Mouse (Mus musculus) embryonic facial prominence, embryonic 11.5 days (tissue): Measurements from ENCODE around the gene Naaladl2. TPM values are rescaled to one million over a fixed set of nuclear protein-coding genes. Genes with fewer than 3 reads are reported as not detected.

Source experiments
- ATAC-seq: fragments of 200-750 bp; cut with Nextera tagmentation; replicated peaks from 2 replicates; pipeline ENCODE4 v1.8.0; 2017; ENCODE audit warnings: low read depth; ENCODE audit not compliant: insufficient number of reproducible peaks, low FRiP score, low TSS enrichment
- DNase-seq: peaks from one replicate; pipeline ENCODE4 v3.0.0-alpha.2; 2015; ENCODE audit warnings: low spot score
- H3K27ac ChIP-seq: fragments of 300-500 bp; sonication (generic); replicated peaks from 2 replicates; pipeline ENCODE4 v1.5.1; 2014; ENCODE audit warnings: mild to moderate bottlenecking, low read depth, low read length, control low read depth
- H3K27me3 ChIP-seq: fragments of 300-500 bp; sonication (generic); 2 replicates; pipeline ENCODE4 v1.6.1; 2014; ENCODE audit warnings: mild to moderate bottlenecking, low read length, moderate library complexity, mixed read lengths; ENCODE audit not compliant: control insufficient read depth, insufficient read depth
- H3K36me3 ChIP-seq: fragments of 300-500 bp; sonication (generic); replicated peaks from 2 replicates; pipeline ENCODE4 v1.6.1; 2014; ENCODE audit warnings: low read depth, mild to moderate bottlenecking, low read length, moderate library complexity, mixed read lengths; ENCODE audit not compliant: control insufficient read depth, insufficient read depth
- H3K4me1 ChIP-seq: fragments of 300-500 bp; sonication (generic); 2 replicates; pipeline ENCODE4 v1.6.1; 2014; ENCODE audit warnings: low read length, mixed read lengths; ENCODE audit not compliant: control insufficient read depth, insufficient read depth
- H3K4me2 ChIP-seq: fragments of 300-500 bp; sonication (generic); 2 replicates; pipeline ENCODE4 v1.6.1; 2014; ENCODE audit warnings: low read depth, mild to moderate bottlenecking, control low read depth, low read length, moderate library complexity
- H3K4me3 ChIP-seq: fragments of 300-500 bp; sonication (generic); 2 replicates; pipeline ENCODE4 v1.5.1; 2014; ENCODE audit warnings: low read depth, low read length, control low read depth
- H3K9ac ChIP-seq: fragments of 300-500 bp; sonication (generic); replicated peaks from 2 replicates; pipeline ENCODE4 v1.6.1; 2014; ENCODE audit warnings: mild to moderate bottlenecking, control low read depth, low read length
- H3K9me3 ChIP-seq: fragments of 300-500 bp; sonication (generic); replicated peaks from 2 replicates; pipeline ENCODE4 v1.6.1; 2016; ENCODE audit warnings: mild to moderate bottlenecking, low read length, inconsistent platforms, mixed read lengths; ENCODE audit not compliant: control insufficient read depth
- WGBS: fragments of 180-500 bp; shearing (Covaris S2); extraction: QIAGEN DNeasy Blood & Tissue Kit; methylation state at CpG from one replicate; pipeline ENCODE4 v1.1.7; 2014; 5-methylcytosine and 5-hydroxymethylcytosine counted together
- polyA plus RNA-seq: library from polyadenylated mRNA; unstranded; fragments of >200 nt; fragmentation: Nextera tagmentation; extraction: Ambion mirVana; gene quantifications from 2 replicates; pipeline ENCODE4 v1.2.1, GENCODE M21; 2014

Gene Naaladl2
- polyA plus RNA-seq, 1 experiment from 2014 or later, result 0.49 TPM

DNA sequence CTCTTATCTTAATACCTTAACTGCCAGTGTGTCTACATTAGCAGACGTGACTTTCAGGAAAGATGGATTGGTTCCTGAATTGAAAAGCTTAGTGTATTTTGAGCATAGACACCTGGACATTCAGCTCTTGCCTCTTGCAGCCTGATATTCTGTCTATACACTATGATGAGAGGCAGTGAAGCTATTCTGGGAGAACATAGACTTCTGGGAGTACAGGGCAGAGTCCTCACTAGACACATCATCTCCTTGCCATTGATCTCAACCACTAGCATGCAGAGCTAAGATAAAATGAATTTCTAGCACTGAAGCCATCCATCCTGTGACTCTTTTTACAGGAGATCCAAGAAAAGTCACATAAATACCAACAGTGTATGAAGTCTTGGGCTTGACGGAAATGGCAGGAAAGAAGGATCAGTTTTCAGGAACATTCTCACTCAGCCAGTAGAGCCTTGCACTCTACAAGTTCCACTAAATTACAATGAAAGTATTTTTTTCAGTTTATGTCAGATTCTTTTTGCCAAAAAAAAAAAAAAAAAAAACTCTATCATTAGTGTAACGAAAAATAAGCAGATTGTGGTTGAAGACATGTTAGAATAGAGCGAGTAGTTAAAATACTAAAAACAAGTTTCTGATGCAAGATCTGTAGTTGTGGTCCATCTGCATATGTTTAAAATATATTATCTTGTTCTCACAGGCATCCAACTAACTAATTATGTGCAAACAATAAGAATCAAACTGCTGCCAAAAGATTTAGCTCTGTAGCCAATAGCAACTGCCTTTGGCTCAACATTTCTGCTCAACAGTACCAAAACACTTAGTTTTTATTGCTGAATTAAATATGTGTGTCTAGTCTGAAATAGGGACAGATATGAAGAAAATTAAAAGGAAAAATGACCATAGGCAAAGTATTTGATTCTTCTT is 1171.1 kb downstream of the Naaladl2 start:
- H3K4me2 ChIP-seq, result no peak overlapping the region
- no peaks in the 10 kb centered on the region for H3K27me3 ChIP-seq
- H3K9me3 ChIP-seq, result no peaks in the 10 kb centered on the region
- no peaks in the 10 kb centered on the region for H3K4me1 ChIP-seq
- no peak overlapping the region for H3K4me3 ChIP-seq
- H3K36me3 ChIP-seq, result no peaks in the 10 kb centered on the region
- no peak overlapping the region for H3K9ac ChIP-seq
- ATAC-seq (no peak), DNase-seq (no peak)
- no peak overlapping the region for H3K27ac ChIP-seq
- WGBS, result 85% methylated on average over 4 of the region's 4 CpGs

DNA sequence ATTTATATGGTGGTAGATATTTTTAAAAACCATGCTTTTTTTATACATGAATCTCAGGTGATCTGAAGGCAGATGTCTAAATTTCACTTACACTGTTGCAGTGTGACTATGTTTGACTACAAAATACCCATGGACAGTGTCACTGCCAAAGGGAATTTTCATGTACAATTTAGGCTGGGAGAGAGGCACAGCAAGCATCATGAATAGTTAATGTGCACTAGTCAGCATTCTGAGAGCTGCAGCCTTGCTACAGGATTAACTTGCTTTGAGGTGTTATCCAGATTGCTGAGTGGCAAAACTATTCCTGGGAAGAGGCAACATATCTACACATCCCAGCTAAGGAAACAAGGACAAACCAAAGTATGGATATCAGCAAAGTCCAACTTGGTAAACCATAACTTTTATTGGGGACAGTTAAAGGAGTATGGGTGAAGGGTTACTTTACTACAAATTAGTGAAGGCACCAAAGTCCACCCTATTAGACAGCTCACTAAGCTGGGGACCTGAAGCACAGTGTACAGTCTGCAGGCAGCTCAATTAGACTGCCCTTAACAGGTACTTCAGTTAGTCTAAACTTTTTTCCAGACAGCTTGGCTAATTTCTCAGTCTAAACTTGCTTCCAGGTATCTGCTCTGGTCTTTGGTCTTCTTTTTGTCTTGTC is 1181.0 kb downstream of the Naaladl2 start:
- Histone ChIP-seq H3K36me3 (no peaks in the 10 kb centered on the region), H3K9me3 (no peaks in the 10 kb centered on the region), H3K27me3 (no peaks in the 10 kb centered on the region), H3K4me2 (no peak overlapping the region), H3K4me1 (no peaks in the 10 kb centered on the region), H3K9ac (no peak overlapping the region), H3K27ac (no peak overlapping the region), H3K4me3 (no peak overlapping the region)
- ATAC-seq (no peak), DNase-seq (no peak)

DNA sequence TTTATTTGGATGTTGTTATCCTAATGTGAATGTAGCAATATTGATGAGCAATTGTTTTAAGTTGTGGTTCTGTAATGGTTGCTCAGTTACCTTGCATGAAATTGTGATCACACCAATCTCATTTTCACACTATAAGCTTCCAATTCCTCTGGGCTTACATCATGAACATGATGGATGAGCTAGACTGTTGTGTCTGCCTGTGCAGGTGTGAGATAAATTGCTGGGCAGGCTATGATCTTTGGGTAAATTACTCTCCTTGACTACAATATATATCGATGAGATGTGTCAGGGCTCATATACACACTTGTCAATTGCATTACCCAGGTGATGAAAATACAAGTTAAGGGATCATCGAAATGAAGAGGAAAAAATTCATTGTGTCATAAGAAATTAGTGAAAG is 1197.9 kb downstream of the Naaladl2 start:
- ATAC-seq (no peak), DNase-seq (no peak)
- no peaks in the 10 kb centered on the region for H3K36me3 ChIP-seq
- H3K27ac ChIP-seq, result no peak overlapping the region
- no peak overlapping the region for H3K4me3 ChIP-seq
- 79% methylated on average over 2 of the region's 2 CpGs for WGBS
- H3K9ac ChIP-seq, result no peak overlapping the region
- H3K27me3 ChIP-seq, result no peaks in the 10 kb centered on the region
- H3K4me1 ChIP-seq, result no peaks in the 10 kb centered on the region
- no peak overlapping the region for H3K4me2 ChIP-seq
- no peaks in the 10 kb centered on the region for H3K9me3 ChIP-seq

DNA sequence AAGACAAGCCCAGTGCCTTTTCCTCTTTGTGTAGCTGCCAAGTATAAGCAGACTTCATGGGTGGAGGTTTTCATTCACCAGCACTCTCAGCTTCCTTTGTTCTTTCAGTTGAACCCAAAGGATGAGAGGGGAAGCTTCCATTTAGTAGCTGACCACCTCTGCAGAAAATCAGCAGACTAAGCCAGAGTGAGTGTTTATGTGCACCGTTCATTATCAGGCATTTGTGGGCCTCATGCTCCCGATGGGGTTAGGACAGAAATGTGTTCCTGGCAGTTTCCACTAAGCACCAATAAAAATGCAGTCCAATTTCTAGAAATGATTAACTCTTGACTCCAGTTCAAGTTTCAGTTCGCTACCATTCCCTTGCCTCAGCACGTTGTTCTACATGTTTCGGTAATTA is 1206.8 kb downstream of the Naaladl2 start:
- Histone ChIP-seq H3K9me3 (no peaks in the 10 kb centered on the region), H3K27me3 (no peaks in the 10 kb centered on the region), H3K36me3 (no peaks in the 10 kb centered on the region), H3K4me3 (no peak overlapping the region), H3K4me1 (no peaks in the 10 kb centered on the region), H3K4me2 (no peak overlapping the region), H3K9ac (no peak overlapping the region), H3K27ac (no peak overlapping the region)
- ATAC-seq (no peak), DNase-seq (no peak)
- 72% methylated on average over 5 of the region's 5 CpGs for WGBS

DNA sequence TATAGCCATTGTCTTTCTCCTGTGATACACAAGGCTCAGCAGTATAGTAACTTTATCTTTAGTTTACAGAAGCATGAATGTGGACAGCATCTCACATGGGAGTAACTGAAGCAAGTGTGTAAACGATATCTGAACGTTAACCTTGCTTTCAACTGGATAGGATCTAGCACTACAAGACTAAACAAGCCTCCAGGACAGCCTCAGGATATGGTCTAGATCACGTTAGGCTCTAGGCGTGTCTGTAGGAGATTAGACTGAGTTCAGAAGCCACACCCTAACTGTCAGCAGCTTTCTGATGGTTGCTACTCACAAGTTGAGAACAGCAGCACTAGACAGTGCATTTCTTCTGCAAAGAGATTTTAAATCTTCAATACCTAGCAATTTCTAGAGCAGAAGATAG is 1216.0 kb downstream of the Naaladl2 start:
- no peak overlapping the region for H3K27ac ChIP-seq
- no peaks in the 10 kb centered on the region for H3K4me1 ChIP-seq
- no peaks in the 10 kb centered on the region for H3K9me3 ChIP-seq
- H3K9ac ChIP-seq, result no peak overlapping the region
- no peaks in the 10 kb centered on the region for H3K27me3 ChIP-seq
- no peak overlapping the region for H3K4me3 ChIP-seq
- no peaks in the 10 kb centered on the region for H3K36me3 ChIP-seq
- WGBS, result 75% methylated on average over 4 of the region's 4 CpGs
- ATAC-seq, result no peak
- DNase-seq, result no peak
- no peak overlapping the region for H3K4me2 ChIP-seq

DNA sequence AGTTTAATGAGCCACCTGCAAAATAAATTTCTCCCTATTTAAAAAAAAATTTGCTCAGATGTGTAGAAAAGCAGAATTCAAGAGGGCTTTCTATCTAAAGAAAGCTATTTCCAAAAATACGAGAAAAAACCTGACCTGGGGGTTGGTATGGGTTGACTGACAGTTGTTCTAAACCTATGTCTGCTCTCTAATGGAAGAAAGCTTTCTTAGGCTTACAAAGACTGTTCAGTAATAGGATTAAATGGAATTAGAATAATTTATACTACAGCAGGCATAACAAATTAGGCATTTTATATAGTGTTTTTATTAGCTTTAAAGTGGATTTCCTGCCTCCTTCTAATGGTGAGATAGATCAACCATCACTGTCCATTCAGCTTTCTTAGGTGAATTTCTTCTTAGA is 1236.4 kb downstream of the Naaladl2 start:
- ATAC-seq (no peak), DNase-seq (no peak)
- no peak overlapping the region for H3K4me2 ChIP-seq
- H3K4me3 ChIP-seq, result no peak overlapping the region
- no peaks in the 10 kb centered on the region for H3K4me1 ChIP-seq
- no peaks in the 10 kb centered on the region for H3K36me3 ChIP-seq
- H3K9me3 ChIP-seq, result no peaks in the 10 kb centered on the region
- H3K27me3 ChIP-seq, result no peaks in the 10 kb centered on the region
- WGBS, result 51% methylated on average over 1 of the region's 1 CpGs
- H3K27ac ChIP-seq, result no peak overlapping the region
- H3K9ac ChIP-seq, result no peak overlapping the region

DNA sequence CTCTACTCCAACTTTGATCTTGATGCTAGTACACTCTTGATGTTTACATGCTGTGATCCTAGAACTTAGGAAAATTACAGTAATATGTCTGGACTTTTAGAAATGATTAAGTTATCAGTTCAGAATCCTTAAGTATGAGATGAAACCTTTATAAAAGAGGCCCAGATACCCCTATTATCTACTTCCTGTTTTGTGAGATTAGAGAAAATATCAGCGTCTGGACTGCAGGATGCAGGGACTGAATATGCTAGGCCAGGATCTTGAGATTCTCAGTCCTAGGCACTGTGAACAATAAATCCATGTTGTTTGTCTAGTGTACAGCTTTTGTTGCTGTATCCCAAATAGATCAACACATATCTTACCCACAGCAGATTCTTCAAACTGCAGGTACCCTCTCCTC is 1278.4 kb downstream of the Naaladl2 start:
- H3K4me2 ChIP-seq, result no peak overlapping the region
- H3K36me3 ChIP-seq, result no peaks in the 10 kb centered on the region
- 74% methylated on average over 1 of the region's 1 CpGs for WGBS
- H3K4me1 ChIP-seq, result no peaks in the 10 kb centered on the region
- no peaks in the 10 kb centered on the region for H3K9me3 ChIP-seq
- no peak overlapping the region for H3K27ac ChIP-seq
- H3K4me3 ChIP-seq, result no peak overlapping the region
- no peak overlapping the region for H3K9ac ChIP-seq
- ATAC-seq (no peak), DNase-seq (no peak)
- no peaks in the 10 kb centered on the region for H3K27me3 ChIP-seq

DNA sequence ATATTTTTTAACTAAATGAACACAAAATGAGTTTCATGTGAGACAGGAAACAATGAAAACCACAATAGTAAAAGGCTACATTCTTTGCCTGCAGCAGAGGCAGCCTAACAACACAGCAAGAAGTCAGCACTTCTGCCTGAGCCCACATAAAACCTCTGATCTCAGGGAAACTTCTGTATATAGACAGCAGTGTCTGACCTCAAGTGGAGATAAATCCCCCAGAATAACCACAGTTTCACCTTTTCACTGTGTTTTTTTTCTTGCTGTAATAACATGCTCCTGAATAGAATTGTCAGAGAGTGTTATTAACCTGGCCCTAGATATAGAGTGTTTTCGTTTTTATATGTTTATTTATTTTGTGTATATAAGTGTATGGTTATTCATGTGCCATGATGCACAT is 1286.8 kb downstream of the Naaladl2 start:
- no peaks in the 10 kb centered on the region for H3K36me3 ChIP-seq
- H3K4me1 ChIP-seq, result no peaks in the 10 kb centered on the region
- WGBS, result 54% methylated on average over 1 of the region's 1 CpGs
- H3K27ac ChIP-seq, result no peak overlapping the region
- no peak for DNase-seq
- H3K9ac ChIP-seq, result no peak overlapping the region
- no peak for ATAC-seq
- H3K9me3 ChIP-seq, result no peaks in the 10 kb centered on the region
- no peaks in the 10 kb centered on the region for H3K27me3 ChIP-seq
- no peak overlapping the region for H3K4me2 ChIP-seq
- H3K4me3 ChIP-seq, result no peak overlapping the region
